Mouse (Mus musculus): ENCODE measurements around the gene Kif5a. TPM values are rescaled to one million over a fixed set of nuclear protein-coding genes. Genes with fewer than 3 reads are reported as not detected.
"Not testable (repeated sequence)": the region's sequence is repeated elsewhere in the genome, so short reads cannot be mapped to it uniquely, and the experiment has no call there.

Kif5a gene
- polyA plus RNA-seq, 2 experiments from 2014 or later = not detected

- ATAC-seq = no peak
Observed at GRCm38 (mm10) chr10:127213704-127214421, 49.3 kb downstream of the Kif5a start.

DNA sequence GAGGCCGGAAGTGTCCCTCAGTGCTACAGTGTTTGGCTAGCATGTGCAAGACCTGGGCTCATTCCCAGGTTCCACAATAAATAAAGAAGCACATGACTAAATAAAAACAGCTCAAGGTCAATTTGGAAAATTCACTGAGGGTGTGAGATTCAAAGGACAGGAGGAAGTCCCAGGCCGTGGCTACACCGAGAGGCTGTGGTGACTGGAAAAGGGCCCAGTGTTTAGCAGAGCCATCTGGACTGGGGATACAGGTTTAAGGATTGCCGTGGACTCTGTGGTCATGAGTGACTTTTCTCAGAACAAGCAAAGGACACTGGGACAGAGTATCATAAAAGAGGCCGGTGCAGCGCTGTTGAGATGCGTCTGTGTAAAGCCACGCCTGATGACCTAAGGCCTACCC, 49.9 kb downstream of the Kif5a start:
- no peak for ATAC-seq

GRCm38 (mm10) chr10:127211414-127211854, 51.7 kb downstream of the Kif5a start, which contains the start of gene Pip4k2c:
Gene Pip4k2c, minus strand, starts transcription at chr10:127211585.
- peak; percentile 97 for ATAC-seq

DNA sequence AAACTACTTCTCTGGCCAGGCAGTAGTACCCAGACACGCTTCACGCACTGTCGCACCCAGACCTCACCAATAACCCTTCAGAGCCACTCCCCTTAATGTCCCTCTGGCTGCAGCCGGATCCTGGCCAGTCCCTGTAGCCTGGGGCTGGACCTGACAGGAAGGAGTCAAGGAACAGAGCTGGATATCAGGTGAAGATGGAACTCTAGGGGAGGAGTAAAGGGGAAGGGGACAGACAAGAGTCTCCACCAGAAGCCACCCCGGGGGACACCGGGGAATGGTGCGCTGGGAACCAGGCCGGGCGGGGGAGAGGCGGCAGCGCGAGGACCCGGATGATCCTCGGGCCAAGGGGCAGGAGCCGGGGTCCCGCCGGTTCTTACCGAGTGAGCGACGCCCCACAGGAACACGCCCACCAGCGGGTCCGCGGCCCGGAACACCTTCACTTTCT, 52.2 kb downstream of the Kif5a start:
- ATAC-seq = peak; percentile 52

GRCm38 (mm10) chr10:127209928-127210570, 53.1 kb downstream of the Kif5a start:
- no peak for ATAC-seq

DNA sequence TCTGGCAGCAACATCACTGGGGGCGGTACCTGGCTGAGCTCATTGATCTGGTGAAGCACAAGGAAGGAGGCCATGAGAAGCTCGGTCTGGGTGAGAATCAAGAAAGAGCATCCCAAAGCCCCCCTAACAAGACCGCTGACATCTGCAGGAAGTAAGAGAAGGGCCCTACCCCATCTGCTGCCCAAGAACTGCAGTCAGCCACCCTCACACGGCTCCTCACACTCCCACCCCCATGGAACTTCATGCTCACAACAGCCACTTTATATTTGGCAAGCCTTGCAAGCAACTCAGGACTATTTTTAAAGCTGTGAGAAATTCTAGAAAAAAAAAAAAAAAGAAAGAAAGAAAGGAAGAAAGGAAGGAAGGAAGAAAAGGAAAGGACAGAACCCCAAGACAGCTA, 54.2 kb downstream of the Kif5a start:
- ATAC-seq = no peak

DNA sequence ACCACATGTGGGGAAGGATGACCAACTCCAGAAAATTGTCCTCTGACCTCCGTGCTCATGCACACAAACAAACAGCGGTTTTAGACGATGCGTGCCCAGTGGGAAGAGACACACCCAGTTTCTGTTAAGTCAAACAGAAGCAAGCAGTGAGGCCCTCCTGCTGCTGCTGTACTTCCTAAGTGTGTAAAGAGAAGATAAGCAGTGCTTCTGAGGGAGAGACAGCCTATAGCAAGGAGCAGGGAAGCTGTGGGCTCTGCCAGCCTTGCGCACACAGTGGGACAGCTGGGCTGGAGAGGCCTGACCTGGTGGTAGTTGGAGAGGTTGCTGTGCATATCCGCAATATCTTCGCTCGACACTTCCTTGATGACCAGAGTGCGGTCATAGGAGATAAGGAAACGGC, 57.8 kb downstream of the Kif5a start:
- no peak for ATAC-seq

DNA sequence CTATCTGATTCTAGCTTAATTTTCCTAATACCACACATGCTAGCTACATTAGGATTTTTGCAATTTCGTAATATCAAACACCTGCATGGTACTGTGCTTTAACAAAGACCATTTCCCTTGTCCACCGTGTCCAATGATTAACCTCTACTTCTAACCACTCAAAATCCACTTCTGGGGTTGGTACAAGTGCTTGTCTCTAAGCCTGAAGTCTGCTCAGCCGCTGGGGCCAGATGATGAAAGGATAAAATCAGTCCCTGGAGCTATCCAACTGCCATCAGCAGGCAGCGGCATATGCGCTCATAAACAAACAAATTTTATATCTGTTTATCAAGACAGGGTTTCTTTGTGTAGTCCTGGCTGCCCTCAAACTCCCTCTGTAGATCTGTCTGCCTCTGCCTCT, 58.6 kb downstream of the Kif5a start:
- no peak for ATAC-seq

- no peak for ATAC-seq
Observed at GRCm38 (mm10) chr10:127203106-127203505, 60.0 kb downstream of the Kif5a start.

- ATAC-seq = no peak
Observed at GRCm38 (mm10) chr10:127200279-127200678, 62.9 kb downstream of the Kif5a start.

DNA sequence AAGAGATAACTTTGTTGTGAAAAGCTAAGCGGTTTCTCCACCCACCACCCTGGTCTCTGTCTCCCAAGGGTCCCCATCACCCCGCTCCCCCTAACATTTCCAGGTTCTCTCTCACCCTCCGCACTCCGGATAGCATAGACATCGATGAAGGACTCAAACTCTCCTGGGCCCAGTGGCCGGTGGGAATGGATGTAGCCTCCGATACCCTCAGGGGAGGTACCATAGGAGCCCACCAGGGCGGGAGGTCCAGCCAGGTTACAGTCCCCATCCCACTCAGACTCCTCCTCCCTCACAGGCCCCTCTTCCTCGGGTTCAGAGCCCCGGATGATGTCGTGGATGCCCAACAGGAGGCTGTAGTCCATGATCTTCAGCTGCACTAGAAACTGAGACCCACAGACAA, 63.7 kb downstream of the Kif5a start:
- no peak for ATAC-seq

GRCm38 (mm10) chr10:127199068-127199467, 64.1 kb downstream of the Kif5a start:
- no peak for ATAC-seq

DNA sequence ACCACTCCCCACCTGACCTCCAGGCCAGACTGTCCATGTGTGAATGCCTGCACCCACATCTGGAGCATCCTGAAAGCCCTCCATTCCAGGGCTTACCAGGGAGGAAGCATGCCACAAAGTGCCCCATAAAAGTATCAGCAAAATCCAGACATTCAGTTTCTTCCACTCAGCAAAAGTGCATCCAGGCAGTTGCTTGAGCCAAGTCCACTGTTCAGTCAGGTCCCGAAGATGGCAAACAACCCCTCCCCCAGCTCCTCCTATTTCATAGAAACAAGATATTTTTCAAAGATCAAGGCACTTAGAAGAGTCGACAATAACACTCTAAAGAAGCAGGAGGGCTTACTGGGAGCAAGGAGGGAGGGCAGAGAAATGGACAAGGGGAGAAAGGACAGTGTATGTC, 64.7 kb downstream of the Kif5a start:
- ATAC-seq = no peak

GRCm38 (mm10) chr10:127197505-127198110, 65.5 kb downstream of the Kif5a start:
- no peak for ATAC-seq

DNA sequence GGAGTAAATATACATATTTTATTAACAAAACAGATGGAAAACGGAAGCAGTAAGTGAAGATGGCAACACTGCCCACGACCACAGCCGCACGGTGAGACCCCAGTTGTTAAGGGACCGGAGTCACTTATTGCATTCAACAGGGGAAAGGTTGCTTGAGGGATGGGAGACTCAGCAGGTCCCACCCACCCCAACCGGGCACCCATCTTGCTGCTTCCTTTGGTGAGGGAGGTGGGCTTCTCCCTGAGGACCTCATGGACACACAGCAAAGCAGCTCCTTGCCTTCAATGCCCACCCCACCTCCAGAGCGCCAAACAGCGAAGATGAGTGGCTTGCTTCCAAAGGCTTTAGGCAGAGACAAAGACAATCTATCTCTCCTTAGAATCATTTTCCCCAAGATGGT, 66.0 kb downstream of the Kif5a start:
- no peak for ATAC-seq

DNA sequence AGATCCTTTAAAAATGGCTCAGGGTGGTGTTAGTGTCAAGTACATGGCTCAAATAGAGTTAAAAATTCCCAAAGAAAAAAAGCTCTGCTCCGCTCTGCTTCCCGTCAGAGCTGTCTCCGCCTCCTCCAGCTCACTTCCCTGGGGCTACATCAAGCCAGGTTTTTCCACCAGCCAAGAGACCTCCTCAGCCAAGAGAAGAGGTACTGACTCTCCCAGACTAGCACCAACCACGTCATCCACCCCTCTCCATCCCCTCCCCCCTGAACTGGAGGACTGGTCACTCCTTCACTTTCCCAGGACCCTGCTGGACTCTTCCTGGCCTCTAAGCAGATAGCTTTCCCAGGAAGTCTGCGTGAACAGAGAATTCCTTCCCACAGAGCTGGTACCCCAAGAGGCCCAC, 66.8 kb downstream of the Kif5a start:
- ATAC-seq = no peak

DNA sequence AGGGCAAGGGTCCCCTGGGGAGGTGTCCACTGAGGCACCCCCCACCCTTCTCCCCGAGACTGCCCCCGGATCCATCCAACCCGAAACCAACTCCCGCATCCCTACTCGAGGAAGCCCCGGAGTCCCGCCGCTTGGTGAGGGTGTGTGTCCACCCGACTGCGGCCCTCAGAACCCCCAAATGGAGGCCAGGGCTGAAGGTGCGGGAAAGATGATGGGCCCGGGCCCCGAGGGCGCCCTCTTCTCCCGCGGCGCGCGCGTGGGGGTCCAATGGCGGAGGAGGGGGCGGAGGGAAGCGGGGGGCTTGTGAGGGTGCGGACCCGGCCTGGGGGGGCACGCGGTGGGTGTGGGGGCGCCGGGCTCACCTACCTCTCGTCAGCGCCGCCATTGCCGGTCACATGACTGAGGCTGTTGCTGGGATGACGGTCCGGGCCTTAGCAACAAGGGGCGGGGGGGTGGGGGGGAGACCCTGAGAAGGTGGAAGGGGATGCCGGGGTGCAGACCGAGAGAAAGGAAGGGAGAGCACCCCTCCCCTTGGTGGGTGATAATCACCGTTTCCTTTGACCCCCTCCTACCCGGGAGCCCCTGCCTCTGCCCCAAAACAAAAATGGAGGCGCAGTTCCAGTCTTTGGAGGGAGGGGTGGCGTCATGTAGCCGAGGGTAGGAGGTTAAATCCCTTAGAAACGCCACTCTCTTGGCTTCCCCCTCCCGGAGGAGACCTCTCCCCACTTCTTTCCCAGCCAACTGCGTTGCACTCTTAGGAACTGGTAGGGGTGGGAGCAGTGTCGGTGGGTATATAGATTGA, 67.6 kb downstream of the Kif5a start, which contains the start of gene Dtx3:
Dtx3 (minus strand) TSS at position 401 of the 802 bp plus-strand sequence.
- ATAC-seq = peak; percentile 70

GRCm38 (mm10) chr10:127194428-127195327, 68.5 kb downstream of the Kif5a start:
- peak; percentile 36 for ATAC-seq

GRCm38 (mm10) chr10:127193011-127193410, 70.1 kb downstream of the Kif5a start:
- no peak for ATAC-seq

GRCm38 (mm10) chr10:127192057-127192328, 71.2 kb downstream of the Kif5a start:
- ATAC-seq = not testable (repeated sequence)

GRCm38 (mm10) chr10:127191191-127192056, 71.7 kb downstream of the Kif5a start:
- ATAC-seq = no peak
